Mouse (Mus musculus) lung, postnatal 14 days (tissue): ENCODE data around the gene Ffar1.

Source experiments
- DNase-seq: peaks from one replicate; pipeline ENCODE4 v3.0.0; 2021

The Ffar1 gene

GRCm38 (mm10) chr7:30861464-30861863 is at the start of gene Ffar1:
Gene Ffar1 (minus strand): TSS chr7:30861564.
- no peak for DNase-seq

- DNase-seq, result no peak
These were observed 48.4 kb upstream of the Ffar1 start for GRCm38 (mm10) chr7:30909773-30910172.

DNA sequence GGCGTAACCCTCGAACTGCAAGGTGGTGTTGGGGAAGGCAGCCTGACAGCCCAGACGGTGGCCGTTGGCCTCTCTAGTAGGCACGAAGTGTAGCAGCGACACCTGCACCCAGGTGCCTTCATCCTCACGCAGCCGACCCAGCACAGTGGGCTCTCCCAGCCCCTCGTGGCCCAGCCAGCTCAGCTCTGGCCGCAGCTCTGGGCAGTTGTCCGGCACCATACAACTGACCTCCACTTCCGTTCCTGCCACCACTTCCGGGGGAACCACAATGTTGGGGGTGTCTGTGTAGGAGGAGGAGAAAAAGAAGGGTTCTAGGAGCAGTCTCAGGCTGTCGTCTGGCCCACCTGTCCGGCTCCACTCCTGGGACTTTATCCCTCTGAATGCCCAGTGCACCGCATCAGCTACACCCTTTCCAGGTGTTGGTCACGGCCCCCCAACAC is 47.6 kb upstream of the Ffar1 start:
- no peak for DNase-seq

DNA sequence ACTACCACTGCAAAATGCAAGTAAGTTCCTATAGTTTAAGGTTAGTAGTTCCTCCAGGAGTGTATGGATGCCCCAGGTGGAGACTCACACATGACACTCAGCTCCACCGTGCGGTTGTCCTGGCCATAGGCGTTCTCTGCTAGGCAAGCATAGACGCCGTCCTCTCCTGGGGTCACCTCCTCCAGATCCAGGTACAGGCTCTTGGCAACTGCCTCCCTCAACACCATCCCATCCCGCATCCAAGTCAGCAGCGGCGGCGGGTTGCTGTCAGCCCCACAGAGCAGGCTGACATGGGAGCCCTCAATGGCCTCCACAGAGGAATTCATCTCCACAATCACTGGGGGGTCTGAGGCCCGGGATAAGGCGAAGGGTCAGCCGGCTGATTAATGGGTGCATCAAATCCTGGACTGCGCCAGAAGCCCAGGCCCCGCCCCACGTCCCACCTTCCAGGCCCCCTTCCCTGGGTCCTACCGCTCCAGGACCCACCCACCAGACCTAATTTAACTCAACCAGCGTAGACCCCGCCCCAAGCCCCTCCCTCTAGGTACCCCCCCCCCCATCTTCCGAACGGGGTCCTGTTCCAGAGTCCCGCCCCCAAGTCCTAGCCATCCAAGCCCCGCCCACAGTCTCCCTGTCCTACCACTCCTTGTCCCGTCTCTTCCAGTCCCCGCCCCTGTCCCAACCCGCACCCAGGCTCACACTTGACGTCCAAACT is 47.1 kb upstream of the Ffar1 start:
- peak; percentile 42 for DNase-seq

- DNase-seq, result no peak
These were observed 42.7 kb upstream of the Ffar1 start for GRCm38 (mm10) chr7:30904042-30904441.

DNA sequence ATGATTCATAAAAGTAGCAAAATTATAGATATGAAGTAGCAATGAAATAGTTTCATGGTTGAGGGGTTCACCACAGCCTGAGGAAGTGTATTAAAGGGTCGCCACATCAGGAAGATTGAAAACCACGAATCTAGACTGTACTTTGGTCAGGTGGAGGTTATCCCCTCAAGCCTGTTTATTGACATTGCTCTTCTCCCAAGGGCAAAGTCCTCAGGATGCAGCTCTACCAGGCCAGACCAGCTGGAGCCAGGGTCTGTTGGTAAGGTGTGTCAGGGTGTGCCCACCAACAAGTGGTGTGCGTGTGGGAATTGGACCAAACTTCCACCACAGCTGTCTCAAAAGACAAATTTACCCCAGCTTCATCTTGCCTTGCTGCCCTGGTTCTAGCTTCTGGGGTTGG is 33.9 kb upstream of the Ffar1 start:
- DNase-seq, result no peak

GRCm38 (mm10) chr7:30892515-30892914 is 31.2 kb upstream of the Ffar1 start:
- DNase-seq, result no peak

- DNase-seq, result no peak
These were observed 30.4 kb upstream of the Ffar1 start for GRCm38 (mm10) chr7:30891746-30892145.

DNA sequence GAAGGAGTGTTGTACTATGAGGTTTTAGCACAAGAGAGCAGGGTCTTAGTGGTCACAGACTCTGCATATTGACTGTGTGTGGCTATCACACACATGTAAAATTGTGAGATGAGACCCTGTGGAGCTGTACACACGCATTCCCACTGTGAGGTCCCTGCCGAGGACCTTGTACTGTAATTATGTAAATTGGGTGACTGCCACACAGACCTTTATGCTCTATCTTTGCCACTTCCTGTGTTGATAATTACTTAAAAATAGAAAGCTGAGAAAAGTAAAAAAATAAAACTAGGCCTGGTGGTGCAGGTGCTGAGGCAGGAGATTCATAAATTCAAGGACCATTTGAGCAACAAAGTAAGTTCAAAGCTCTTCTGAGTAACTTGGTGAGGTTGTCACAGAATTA is 29.3 kb upstream of the Ffar1 start:
- no peak for DNase-seq

DNA sequence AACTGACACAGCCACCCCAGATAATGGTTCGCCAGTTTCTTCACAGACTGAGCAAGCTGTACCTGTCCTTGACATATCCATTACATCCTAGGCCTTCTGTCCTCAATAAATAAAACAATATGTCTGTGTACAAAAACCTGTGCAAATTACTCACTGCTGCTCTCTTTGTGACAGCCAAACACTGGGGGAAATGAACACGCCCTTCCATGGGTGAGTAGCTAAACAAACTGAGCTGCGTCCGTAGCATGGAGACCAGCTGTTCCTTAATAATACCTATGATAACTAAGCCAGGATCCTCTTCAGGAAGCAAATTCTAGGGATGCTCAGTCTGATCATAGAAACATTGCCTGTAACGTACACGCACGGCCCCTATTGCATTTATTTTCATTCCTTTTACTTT is 27.4 kb upstream of the Ffar1 start:
- DNase-seq, result no peak

- DNase-seq, result no peak
These were observed 26.3 kb upstream of the Ffar1 start for GRCm38 (mm10) chr7:30887568-30888188.

- DNase-seq, result no peak
These were observed 25.5 kb upstream of the Ffar1 start for GRCm38 (mm10) chr7:30886852-30887251.

- no peak for DNase-seq
These were observed 22.7 kb upstream of the Ffar1 start for GRCm38 (mm10) chr7:30884047-30884446.

GRCm38 (mm10) chr7:30881367-30881766 is 20.0 kb upstream of the Ffar1 start:
- no peak for DNase-seq

DNA sequence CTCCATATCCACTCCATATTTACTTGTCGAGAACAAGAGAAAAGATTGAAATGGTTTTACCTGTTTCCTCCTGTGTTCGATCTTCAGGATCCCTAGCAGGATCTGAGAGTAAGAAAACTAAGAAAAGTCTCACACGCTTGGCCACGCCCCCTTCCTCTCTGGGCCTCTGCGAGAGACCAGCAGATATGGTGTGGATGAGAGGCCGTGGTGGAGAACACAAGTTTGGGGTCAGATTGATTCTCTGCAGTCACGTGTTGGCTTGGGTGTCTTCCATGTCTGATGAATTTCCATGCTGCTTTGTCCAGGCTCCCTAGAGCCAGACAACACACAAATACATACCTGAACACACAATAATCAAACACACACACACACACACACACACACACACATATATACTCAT is 18.8 kb upstream of the Ffar1 start, which contains the start of gene Cd22:
Gene Cd22 (minus strand): TSS at position 167 of the 400 bp plus-strand sequence.
- DNase-seq, result no peak

DNA sequence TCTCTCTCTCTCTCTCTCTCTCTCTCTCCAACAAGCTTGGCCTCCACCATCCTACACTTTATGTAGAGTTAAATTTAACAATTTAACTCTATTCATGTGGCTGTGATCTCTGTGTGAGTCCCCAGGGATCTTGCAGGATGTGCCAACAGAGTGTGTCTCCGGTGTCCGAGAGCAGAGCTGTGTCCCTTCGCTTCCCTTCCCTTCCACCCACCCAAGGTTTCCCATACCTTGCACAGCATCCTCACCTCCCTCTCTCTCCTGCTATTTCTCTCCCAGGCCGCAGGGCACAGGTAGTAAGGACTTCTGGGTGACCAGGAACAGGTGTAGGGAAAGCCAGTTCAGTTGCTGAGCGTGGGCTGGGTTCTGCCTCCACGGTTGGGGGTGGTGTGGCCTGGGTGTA is 17.6 kb upstream of the Ffar1 start:
- DNase-seq, result no peak

- DNase-seq, result peak; percentile 88
These were observed 11.7 kb upstream of the Ffar1 start for GRCm38 (mm10) chr7:30873083-30873482.

DNA sequence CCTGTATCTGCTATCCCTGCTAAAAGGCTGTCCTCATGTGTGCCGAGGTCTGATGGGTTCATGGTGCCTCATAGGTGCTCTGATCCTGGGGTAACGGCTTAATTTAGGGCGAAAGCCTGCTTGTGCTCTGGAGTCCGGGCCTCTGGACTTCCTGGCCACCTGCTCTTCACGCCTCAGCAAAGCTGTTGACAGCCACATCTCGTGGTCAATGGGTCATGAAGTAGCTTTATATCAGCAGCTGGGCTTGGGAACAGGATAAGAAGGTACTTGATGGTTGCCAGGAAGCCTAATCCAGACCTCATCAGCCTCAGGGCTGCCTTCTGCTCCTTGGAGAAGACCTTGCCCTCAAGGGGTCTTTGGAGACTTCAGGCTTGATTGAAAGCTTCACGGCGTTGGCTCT is 2.0 kb upstream of the Ffar1 start:
- no peak for DNase-seq

DNA sequence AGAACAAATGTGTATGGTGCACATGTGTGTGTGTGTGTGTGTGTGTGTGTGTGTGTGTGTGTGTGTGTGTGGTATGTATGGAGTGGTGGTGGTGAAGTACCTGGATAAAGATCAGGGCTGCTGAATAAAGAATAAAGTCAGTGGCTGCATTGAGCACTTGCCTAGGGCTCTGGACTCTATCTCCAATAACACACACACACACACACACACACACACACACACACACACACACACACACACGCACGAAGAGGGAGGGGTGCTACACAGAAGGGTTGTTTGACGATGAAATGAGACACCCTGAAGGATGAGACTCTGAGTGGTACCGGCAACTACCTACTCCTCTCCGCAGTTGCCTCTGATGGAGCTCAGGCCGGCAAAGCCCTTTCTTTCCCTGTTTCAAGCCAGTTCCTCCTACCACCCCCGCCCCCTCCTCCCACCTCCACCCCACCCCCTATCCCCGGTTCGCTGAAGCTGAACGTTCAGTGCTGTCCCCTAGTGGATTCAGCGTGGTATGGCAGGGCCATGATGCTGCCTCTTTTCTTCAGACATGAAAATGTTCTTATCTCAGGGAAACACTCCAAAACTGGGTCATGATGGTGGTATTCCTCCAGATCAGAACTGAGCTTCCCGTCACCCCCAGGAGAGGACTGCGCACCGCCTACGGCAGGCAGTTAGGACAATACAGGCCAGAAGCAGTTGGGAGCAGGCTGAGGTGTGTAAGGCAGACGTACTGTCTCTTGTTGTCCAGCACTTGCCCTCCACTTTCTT is 1.5 kb downstream of the Ffar1 start:
- DNase-seq, result peak; percentile 53

DNA sequence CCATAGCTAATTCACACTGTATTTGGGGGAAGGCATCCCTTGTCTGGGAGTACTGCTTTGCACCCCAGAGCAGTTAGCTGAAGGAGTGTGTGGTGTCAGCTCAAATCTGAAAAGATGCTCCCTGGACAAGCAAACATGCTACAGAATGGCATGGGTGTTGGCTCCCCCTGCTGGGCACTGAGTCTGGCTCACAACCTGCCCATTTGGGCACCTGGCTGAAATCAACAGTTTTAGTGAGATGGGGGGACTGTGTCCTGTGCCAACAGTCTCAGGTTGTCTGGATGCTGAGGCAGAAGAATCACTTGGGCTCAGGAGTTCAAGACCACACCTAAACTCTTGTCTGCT is 2.1 kb downstream of the Ffar1 start:
- DNase-seq, result peak; percentile 76

DNA sequence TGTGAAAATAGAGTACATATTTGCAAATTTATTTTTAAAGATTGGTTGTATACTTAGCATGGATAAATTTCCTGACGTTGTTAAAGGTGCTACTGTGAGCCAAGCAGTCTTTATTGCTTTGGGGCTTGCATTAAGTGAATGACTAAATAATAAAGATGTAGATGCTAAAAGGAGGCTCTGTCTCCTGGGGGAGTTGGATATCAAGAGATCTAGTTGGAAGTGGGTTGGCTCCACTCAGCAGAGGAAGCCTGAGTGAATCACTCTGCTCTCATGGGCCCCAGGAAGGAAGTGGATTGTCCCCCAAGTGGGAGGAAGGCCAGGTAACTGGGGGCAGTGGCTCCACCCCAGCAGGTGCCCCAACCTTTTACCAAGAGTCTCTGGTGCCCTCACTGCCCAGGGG is 3.6 kb downstream of the Ffar1 start:
- no peak for DNase-seq

GRCm38 (mm10) chr7:30856078-30856477 is 5.3 kb downstream of the Ffar1 start, which contains the start of gene Ffar3:
Gene Ffar3 (minus strand): TSS chr7:30856178.
- no peak for DNase-seq

- no peak for DNase-seq
These were observed 9.9 kb downstream of the Ffar1 start for GRCm38 (mm10) chr7:30851421-30851820.

GRCm38 (mm10) chr7:30847934-30848333 is 13.4 kb downstream of the Ffar1 start:
- DNase-seq, result no peak
